7 mouse cellular contexts compared by ENCODE assay signal in genomic region chr19:21653172-21653981, GRCm38 (mm10). TPM values are rescaled to one million over a fixed set of nuclear protein-coding genes. Genes with fewer than 3 reads are reported as not detected.
DNase-seq lines count a peak whose midpoint lies in the region; ATAC-seq and TF ChIP-seq lines count a peak whose summit lies in the region.

Gene Abhd17b (plus strand): TSS chr19:21653185.

- peak within 1 kb of the TSS; percentile 68 for H3K4me2 ChIP-seq in intestine, embryonic 15.5 days (replicated peaks)

- H3K4me3 ChIP-seq in intestine, embryonic 15.5 days (replicated peaks): peak within 1 kb of the TSS; percentile 94
- H3K4me3 ChIP-seq in midbrain, embryonic 10.5 days: peak within 1 kb of the TSS; percentile 94
- peak within 1 kb of the TSS; percentile 73 for H3K4me3 ChIP-seq in spleen, adult 2 months (ENCODE audit: extremely low read depth, insufficient read depth, insufficient read length)

- H3K27me3 ChIP-seq in intestine, embryonic 15.5 days (replicated peaks): no peaks in the 10 kb centered on the region
- no peaks in the 10 kb centered on the region for H3K27me3 ChIP-seq in midbrain, embryonic 10.5 days (ENCODE audit: low read depth, poor library complexity, severe bottlenecking)
- H3K27me3 ChIP-seq in spleen, adult 2 months (ENCODE audit: control insufficient read depth, insufficient read depth, low read length): no peaks in the 10 kb centered on the region

- H3K9ac ChIP-seq in intestine, embryonic 15.5 days: peak within 1 kb of the TSS; percentile 88

- peak; percentile 66 for ATAC-seq in intestine, embryonic 15.5 days

- peak; percentile 46; the same call in 1 of the 2 replicates for TF ChIP-seq POLR2A in spleen, adult 2 months (IDR thresholded peaks at IDR 0.05; ENCODE audit: low read depth, low read length)

- under 1% methylated on average over 105 of the region's 105 CpGs for WGBS in intestine, embryonic 15.5 days
- WGBS in midbrain, embryonic 10.5 days: under 1% methylated on average over 96 of the region's 105 CpGs
- under 1% methylated on average over 91 of the region's 105 CpGs for WGBS in spleen, adult 2 months

- H3K27ac ChIP-seq in intestine, embryonic 15.5 days: peak within 1 kb of the TSS; percentile 98
- H3K27ac ChIP-seq in midbrain, embryonic 10.5 days (replicated peaks): peak within 1 kb of the TSS; percentile 99
- peak within 1 kb of the TSS; percentile 98 for H3K27ac ChIP-seq in spleen, adult 2 months (ENCODE audit: insufficient read depth, low read length)

- peak; percentile 13; the same call in 1 of the 2 replicates for TF ChIP-seq CTCF in spleen, adult 2 months (IDR thresholded peaks at IDR 0.05; ENCODE audit: extremely low read depth, insufficient read depth, insufficient read length, insufficient replicate concordance)

- peaks cover 11% of the 10 kb centered on the region; the same call in 1 of the 2 replicates for H3K4me1 ChIP-seq in intestine, embryonic 15.5 days (replicated peaks)
- peaks cover 37% of the 10 kb centered on the region for H3K4me1 ChIP-seq in midbrain, embryonic 10.5 days
- H3K4me1 ChIP-seq in spleen, adult 2 months (ENCODE audit: control insufficient read depth, insufficient read depth, insufficient read length): peaks cover 8% of the 10 kb centered on the region

- peak; percentile 45 for DNase-seq in adrenal gland, adult 8-10 months
- DNase-seq in embryo, embryonic 10 days (ENCODE audit: low spot score): peak; percentile 46
- DNase-seq in gastrocnemius, postnatal 4 days (ENCODE audit: low spot score in 2 of 2): peak; percentile 57 to 62
- DNase-seq in left cerebral cortex, postnatal 4 days: peak; percentile 67
- peak; percentile 73 for DNase-seq in midbrain, embryonic 10.5 days (ENCODE audit: low spot score)
- peak in 1 of 2 experiments; percentile 40 for DNase-seq in spleen, adult 2 months (ENCODE audit: low read depth in 1 of 2, low spot score in 2 of 2)

- no peaks in the 10 kb centered on the region for H3K36me3 ChIP-seq in intestine, embryonic 15.5 days
- peaks cover 8% of the 10 kb centered on the region for H3K36me3 ChIP-seq in midbrain, embryonic 10.5 days
- H3K36me3 ChIP-seq in spleen, adult 2 months (ENCODE audit: control insufficient read depth, insufficient read depth, low read length): peaks cover 1% of the 10 kb centered on the region; the same call in 1 of the 2 replicates

- no peaks in the 10 kb centered on the region for H3K9me3 ChIP-seq in intestine, embryonic 15.5 days
- no peaks in the 10 kb centered on the region for H3K9me3 ChIP-seq in midbrain, embryonic 10.5 days (replicated peaks)

- intact Hi-C loops in left cerebral cortex, postnatal 4 days (cut with DNase I): loop anchor here (5.0 kb wide), 1 partner anchor 81 kb away; no protein-coding TSS in a partner anchor

RNA-seq across cellular contexts. Expression of gene Abhd17b, which starts in this region (rescaled TPM):
- 10 to 100 TPM; 35.8 to 46.8 (median 41.4) TPM for total RNA-seq in adrenal gland, adult 8-10 months (2022)
- 10 to 100 TPM; 39.3 to 45.7 TPM for total RNA-seq in gastrocnemius, postnatal 4 days (2021)
- 26.3 and 26.5 TPM in 2 replicates for polyA plus RNA-seq in intestine, embryonic 15.5 days (2015; fragmentation: Nextera tagmentation; extraction: Ambion mirVana)
- 10 to 100 TPM; 51.1 to 52.9 TPM for total RNA-seq in left cerebral cortex, postnatal 4 days (2021)
- polyA plus RNA-seq in midbrain, embryonic 10.5 days (2016; fragmentation: Nextera tagmentation; extraction: Ambion mirVana): 36.4 and 38.2 TPM in 2 replicates
- polyA plus RNA-seq in spleen, adult 2 months (2012; rRNA removed): 12.4 and 18.5 TPM in 2 replicates
